Mouse (Mus musculus) central nervous system, embryonic 14 days (tissue): ENCODE measurements around the gene Olfr330. TPM values are rescaled to one million over a fixed set of nuclear protein-coding genes. Genes with fewer than 3 reads are reported as not detected.

Source experiments
- polyA plus RNA-seq: library from polyadenylated mRNA; depleted of rRNA; stranded (reverse); fragments of >200 nt; gene quantifications from 2 replicates; pipeline ENCODE4 v1.2.3, GENCODE M21; 2012; rRNA removed

Olfr330 gene
- not detected in 2 replicates for polyA plus RNA-seq

GRCm38 (mm10) chr11:58534736-58535135 is at the start of gene Olfr330:
Olfr330 (minus strand) TSS chr11:58534836.

GRCm38 (mm10) chr11:58577430-58577829 is 42.8 kb upstream of the Olfr330 start, which contains the start of gene Olfr325:
Olfr325 (plus strand) TSS chr11:58577730.

DNA sequence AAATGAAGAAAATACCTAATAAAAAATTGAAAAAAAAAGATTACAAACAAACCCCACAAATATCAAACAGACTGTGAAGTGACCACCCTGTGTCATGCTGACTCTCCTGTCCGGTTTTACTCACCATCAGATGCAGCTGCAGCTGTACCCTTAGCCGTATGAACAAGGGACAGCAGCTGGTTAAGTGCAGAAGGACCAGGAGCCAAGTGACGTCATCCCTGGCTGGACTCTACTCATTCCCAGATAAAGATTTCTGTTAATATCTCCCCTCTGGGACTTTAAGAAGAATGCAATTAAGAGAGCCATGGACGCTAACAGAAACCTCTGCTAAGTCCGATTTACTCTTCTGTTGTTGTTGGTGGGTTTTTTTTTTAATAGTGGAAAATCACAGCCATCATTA is 35.8 kb upstream of the Olfr330 start, which contains the start of gene Olfr224:
TSS of gene Olfr224 (minus strand) at position 149 of the 400 bp plus-strand sequence.

DNA sequence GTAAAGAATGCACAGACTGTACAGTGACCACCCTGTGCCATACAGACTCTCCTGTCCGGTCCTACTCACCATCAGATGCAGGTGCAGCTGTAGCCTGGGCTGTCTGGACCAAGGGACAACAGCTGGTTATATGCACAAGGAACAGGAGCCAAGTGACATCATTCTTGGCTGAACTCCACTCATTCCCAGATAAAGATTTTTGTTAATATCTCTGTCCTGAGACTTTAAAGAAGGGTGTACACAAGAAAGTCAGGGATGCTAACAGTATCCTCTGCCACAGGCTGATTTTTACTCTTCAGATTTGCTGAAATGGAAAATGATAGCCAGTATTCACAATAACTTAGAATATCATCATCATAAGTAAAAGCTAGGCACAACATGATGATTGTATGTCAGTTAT is 20.9 kb upstream of the Olfr330 start, which contains the start of gene Olfr328:
TSS of gene Olfr328 (minus strand) at position 101 of the 400 bp plus-strand sequence.

DNA sequence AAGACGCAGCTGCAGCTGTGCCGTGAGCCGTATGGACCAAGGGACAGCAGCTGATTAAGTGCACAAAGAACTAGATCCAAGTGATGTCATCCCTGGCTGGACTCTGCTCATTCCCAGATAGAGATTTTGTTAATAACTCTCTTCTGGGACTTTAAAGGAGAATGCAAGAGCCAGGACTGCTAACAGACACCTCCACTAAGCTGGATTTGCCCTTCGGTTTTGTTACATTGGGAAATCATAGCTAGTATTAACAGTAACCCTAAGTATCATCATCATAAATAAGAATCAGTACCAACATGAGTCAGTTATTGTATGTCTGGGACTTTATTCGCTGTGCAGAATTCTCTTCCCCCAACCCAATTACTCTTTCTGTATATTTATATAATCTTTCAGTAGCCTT is 11.7 kb upstream of the Olfr330 start, which contains the start of gene Olfr329-ps:
TSS of gene Olfr329-ps (minus strand) at position 101 of the 400 bp plus-strand sequence.

GRCm38 (mm10) chr11:58502472-58502871 is 32.2 kb downstream of the Olfr330 start, which contains the start of gene Olfr331:
Olfr331 (minus strand) TSS chr11:58502572.

GRCm38 (mm10) chr11:58492455-58492854 is 42.2 kb downstream of the Olfr330 start, which contains the start of gene Olfr332:
Olfr332 (minus strand) TSS chr11:58492555.

Other genes with a start within 250 kb of the Olfr330 start
- 62.8 and 69.6 TPM in 2 replicates for gene Zfp692, start 227.8 kb downstream of the Olfr330 start, polyA plus RNA-seq
- gene Zfp672, start 204.5 kb downstream of the Olfr330 start, polyA plus RNA-seq, result 35.2 and 38.3 TPM in 2 replicates
- gene Sh3bp5l, start 204.1 kb downstream of the Olfr330 start, polyA plus RNA-seq, result 38.0 and 39.2 TPM in 2 replicates
- 0.11 and 0.13 TPM in 2 replicates for gene Lypd8, start 155.8 kb downstream of the Olfr330 start, polyA plus RNA-seq
- gene 1810065E05Rik, start 113.7 kb downstream of the Olfr330 start, polyA plus RNA-seq, result not detected in 2 replicates
- gene Gm12253, start 102.3 kb downstream of the Olfr330 start, polyA plus RNA-seq, result not detected in 2 replicates
- not detected in 2 replicates for gene Lypd9, start 81.9 kb downstream of the Olfr330 start, polyA plus RNA-seq
- not detected in 2 replicates for gene Olfr30, start 72.6 kb downstream of the Olfr330 start, polyA plus RNA-seq
- not detected in 2 replicates for gene Olfr332, start 42.3 kb downstream of the Olfr330 start, polyA plus RNA-seq
- not detected in 2 replicates for gene Olfr331, start 32.3 kb downstream of the Olfr330 start, polyA plus RNA-seq
- gene Olfr329-ps, start 11.6 kb upstream of the Olfr330 start, polyA plus RNA-seq, result not detected in 2 replicates
- 0.02 and 0.03 TPM in 2 replicates for gene Olfr328, start 20.8 kb upstream of the Olfr330 start, polyA plus RNA-seq
- 0.06 and 0.08 TPM in 2 replicates for gene Olfr224, start 35.7 kb upstream of the Olfr330 start, polyA plus RNA-seq
- gene Olfr325, start 42.9 kb upstream of the Olfr330 start, polyA plus RNA-seq, result not detected in 2 replicates
- gene Olfr324, start 60.3 kb upstream of the Olfr330 start, polyA plus RNA-seq, result 0.03 and 0.05 TPM in 2 replicates
- gene 2210407C18Rik, start 81.2 kb upstream of the Olfr330 start, polyA plus RNA-seq, result not detected in 2 replicates
- not detected in 2 replicates for gene Olfr323, start 95.7 kb upstream of the Olfr330 start, polyA plus RNA-seq
- 0.11 TPM in 1 of 2 replicates, not detected in the other for gene Trim58, start 105.6 kb upstream of the Olfr330 start, polyA plus RNA-seq
- 0.01 TPM in 1 of 2 replicates, not detected in the other for gene Olfr322, start 123.9 kb upstream of the Olfr330 start, polyA plus RNA-seq
- not detected in 2 replicates for gene Olfr320, start 146.3 kb upstream of the Olfr330 start, polyA plus RNA-seq
- not detected in 2 replicates for gene Olfr319, start 164.3 kb upstream of the Olfr330 start, polyA plus RNA-seq
- gene Olfr318, start 189.2 kb upstream of the Olfr330 start, polyA plus RNA-seq, result not detected in 2 replicates
- 0.16 and 0.28 TPM in 2 replicates for gene Olfr317, start 204.4 kb upstream of the Olfr330 start, polyA plus RNA-seq
- gene Olfr316, start 217.9 kb upstream of the Olfr330 start, polyA plus RNA-seq, result not detected in 2 replicates
- gene Olfr315, start 238.4 kb upstream of the Olfr330 start, polyA plus RNA-seq, result not detected in 2 replicates
- not detected in 2 replicates for gene Olfr314, start 248.1 kb upstream of the Olfr330 start, polyA plus RNA-seq